Comparison of ENCODE assay signal across 23 mouse cellular contexts in genomic region chr8:127745221-127745620, GRCm38 (mm10).
A peak's percentile ranks its signal among the peaks of the same experiment; 100 is the strongest.
DNase-seq lines count a peak whose midpoint lies in the region; ATAC-seq and TF ChIP-seq lines count a peak whose summit lies in the region.
"Had no signal": no experiment of that assay in that cellular context is flagged by ENCODE, and none has a peak within 500 bp of the region (broad histone marks: within the 10 kb centered on the region; RNA-seq: fewer than 3 reads in every experiment).

No protein-coding gene starts in this region.

- ATAC-seq in kidney, postnatal 0 days (replicated peaks; ENCODE audit: low FRiP score, low read depth), result no peak
- no peak for ATAC-seq in stomach, postnatal 0 days (ENCODE audit: low FRiP score, low TSS enrichment)
- ATAC-seq: CD4-positive, CD25-positive, alpha-beta regulatory T cell, adult 4 months; forebrain, embryonic 15.5 days; hindbrain, postnatal 0 days had no signal

- no peak overlapping the region for H3K9ac ChIP-seq in kidney, postnatal 0 days (ENCODE audit: low read depth, low read length)
- H3K9ac ChIP-seq in stomach, postnatal 0 days (ENCODE audit: low read length), result no peak overlapping the region
- H3K9ac ChIP-seq: embryonic facial prominence, embryonic 12.5 days; forebrain, embryonic 15.5 days; heart, embryonic 15.5 days; hindbrain, embryonic 13.5 days had no signal

- H3K36me3 ChIP-seq in kidney, postnatal 0 days (ENCODE audit: insufficient read depth, low read length), result no peaks in the 10 kb centered on the region
- H3K36me3 ChIP-seq in stomach, postnatal 0 days (ENCODE audit: control insufficient read depth, insufficient read depth, low read length), result no peaks in the 10 kb centered on the region
- H3K36me3 ChIP-seq: embryonic facial prominence, embryonic 12.5 days; forebrain, embryonic 15.5 days; G1E; heart, embryonic 15.5 days; hindbrain, embryonic 13.5 days had no signal

- 61% methylated on average over 4 of the region's 4 CpGs for WGBS in kidney, postnatal 0 days
- WGBS in stomach, postnatal 0 days, result 68% methylated on average over 4 of the region's 4 CpGs

- DNase-seq in adrenal gland, adult (ENCODE audit: inconsistent age in 2 of 2, low spot score in 1 of 2), result peak; percentile 24 to 87
- DNase-seq in adrenal gland, postnatal 4 days (ENCODE audit: low spot score in 2 of 2), result no peak
- DNase-seq in kidney, postnatal 0 days (ENCODE audit: low spot score), result peak; percentile 19
- DNase-seq in kidney, postnatal 36 days, result no peak
- DNase-seq in adrenal gland, adult 2 months, result peak; percentile 61
- DNase-seq in adrenal gland, postnatal 25 days, result peak; percentile 29
- DNase-seq in stomach, postnatal 0 days (ENCODE audit: low spot score), result no peak
- no peak for DNase-seq in embryo, embryonic 10.5 days (ENCODE audit: low spot score)
- DNase-seq: B cell, adult 2 months; cerebellum, adult 11 months; cerebellum, adult 8-10 months; cerebellum, postnatal 14 days; gastrocnemius, postnatal 36 days; heart, adult 18-20 months; heart, postnatal 14 days had no signal

- H3K9me3 ChIP-seq in kidney, postnatal 0 days (replicated peaks; ENCODE audit: low read length), result no peaks in the 10 kb centered on the region
- no peaks in the 10 kb centered on the region for H3K9me3 ChIP-seq in stomach, postnatal 0 days (ENCODE audit: control insufficient read depth, low read length)
- H3K9me3 ChIP-seq: embryonic facial prominence, embryonic 12.5 days; forebrain, embryonic 15.5 days; heart, embryonic 15.5 days; hindbrain, embryonic 13.5 days had no signal

- H3K4me2 ChIP-seq in kidney, postnatal 0 days (ENCODE audit: low read length), result no peak overlapping the region
- H3K4me2 ChIP-seq in stomach, postnatal 0 days (replicated peaks; ENCODE audit: low read depth), result no peak overlapping the region
- H3K4me2 ChIP-seq: embryonic facial prominence, embryonic 12.5 days; forebrain, embryonic 15.5 days; heart, embryonic 11.5 days; heart, embryonic 15.5 days; hindbrain, embryonic 13.5 days had no signal

- H3K27ac ChIP-seq in kidney, postnatal 0 days, result no peak overlapping the region
- H3K27ac ChIP-seq in stomach, postnatal 0 days (replicated peaks), result no peak overlapping the region
- H3K27ac ChIP-seq: embryonic facial prominence, embryonic 12.5 days; forebrain, embryonic 15.5 days; heart, embryonic 15.5 days; hindbrain, embryonic 13.5 days; hindbrain, postnatal 0 days had no signal

- H3K27me3 ChIP-seq in kidney, postnatal 0 days (ENCODE audit: insufficient read depth, low read length), result no peaks in the 10 kb centered on the region
- no peaks in the 10 kb centered on the region for H3K27me3 ChIP-seq in stomach, postnatal 0 days (ENCODE audit: control insufficient read depth, insufficient read depth, low read length)
- H3K27me3 ChIP-seq: embryonic facial prominence, embryonic 12.5 days; forebrain, embryonic 15.5 days; heart, embryonic 15.5 days; hindbrain, embryonic 13.5 days had no signal

- H3K4me1 ChIP-seq in kidney, postnatal 0 days (replicated peaks; ENCODE audit: insufficient read depth, low read length), result no peaks in the 10 kb centered on the region
- no peaks in the 10 kb centered on the region for H3K4me1 ChIP-seq in stomach, postnatal 0 days (replicated peaks; ENCODE audit: control insufficient read depth, insufficient read depth)
- H3K4me1 ChIP-seq: embryonic facial prominence, embryonic 12.5 days; forebrain, embryonic 15.5 days; heart, embryonic 15.5 days; hindbrain, embryonic 13.5 days had no signal

- no peak overlapping the region for H3K4me3 ChIP-seq in kidney, postnatal 0 days (replicated peaks; ENCODE audit: low read depth, low read length)
- H3K4me3 ChIP-seq in stomach, postnatal 0 days (ENCODE audit: low read depth, low read length), result no peak overlapping the region
- H3K4me3 ChIP-seq: embryonic facial prominence, embryonic 12.5 days; forebrain, embryonic 15.5 days; heart, embryonic 15.5 days; hindbrain, embryonic 13.5 days had no signal

- no peak for TF ChIP-seq EP300 in stomach, postnatal 0 days (optimal IDR thresholded peaks at IDR 0.05)

- TF ChIP-seq CTCF in kidney, postnatal 0 days (IDR thresholded peaks at IDR 0.05; ENCODE audit: low read depth), result no peak
- TF ChIP-seq CTCF in stomach, postnatal 0 days (IDR thresholded peaks at IDR 0.05; ENCODE audit: low read depth), result no peak

Comparison
In these comparisons a context has a peak if more than half of its experiments do, and no peak if none do; other contexts are left out.
1. DNase-seq: peak in adrenal gland, adult (2 of 2), kidney, postnatal 0 days (single experiment), adrenal gland, adult 2 months (single experiment) and adrenal gland, postnatal 25 days (single experiment); none in adrenal gland, postnatal 4 days (0 of 2), kidney, postnatal 36 days (0 of 2), stomach, postnatal 0 days (single experiment) and embryo, embryonic 10.5 days (single experiment).